Mouse (Mus musculus): ENCODE results near the gene Gm45711.
A peak's percentile ranks its signal among the peaks of the same experiment; 100 is the strongest.
"Not testable (repeated sequence)": the region's sequence is repeated elsewhere in the genome, so short reads cannot be mapped to it uniquely, and the experiment has no call there.

Gene Gm45711

DNA sequence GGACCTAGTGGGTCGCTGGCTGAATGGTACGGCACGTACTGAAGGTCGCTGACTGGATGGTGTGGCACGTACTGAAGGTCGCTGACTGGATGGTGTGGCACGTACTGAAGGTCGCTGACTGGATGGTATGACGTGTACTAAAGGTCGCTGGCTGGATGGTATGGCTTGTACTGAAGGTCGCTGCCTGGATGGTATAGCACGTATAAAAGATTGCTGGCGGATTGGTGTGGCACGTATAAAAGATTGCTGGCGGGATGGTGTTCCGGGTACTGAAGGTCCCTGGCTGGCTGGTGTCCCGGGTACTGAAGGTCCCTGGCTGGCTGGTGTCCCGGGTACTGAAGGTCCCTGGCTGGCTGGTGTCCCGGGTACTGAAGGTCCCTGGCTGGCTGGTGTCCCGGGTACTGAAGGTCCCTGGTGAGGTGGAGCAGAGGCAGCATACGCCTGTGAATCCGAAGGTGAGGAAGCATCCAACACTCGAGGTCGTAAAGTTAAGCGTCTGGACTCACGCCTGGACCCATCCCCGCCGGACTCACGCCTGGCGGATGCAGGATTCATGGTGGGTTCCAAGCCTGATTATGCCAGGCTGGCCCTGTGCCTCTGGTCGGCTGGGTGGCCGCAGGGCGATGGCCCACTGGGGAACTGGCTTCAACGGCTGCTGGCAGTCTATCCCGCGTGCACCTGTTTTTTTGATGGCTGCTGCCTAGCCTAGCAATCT, at the start of gene Gm45711, which contains the start of gene Cmtm1:
Gene Gm45711 (minus strand): TSS at position 641 of the 715 bp plus-strand sequence.
Gene Cmtm1 (minus strand): TSS at position 705 of the 715 bp plus-strand sequence.
- DNase-seq (ENCODE audit: low spot score), result not testable (repeated sequence)

DNA sequence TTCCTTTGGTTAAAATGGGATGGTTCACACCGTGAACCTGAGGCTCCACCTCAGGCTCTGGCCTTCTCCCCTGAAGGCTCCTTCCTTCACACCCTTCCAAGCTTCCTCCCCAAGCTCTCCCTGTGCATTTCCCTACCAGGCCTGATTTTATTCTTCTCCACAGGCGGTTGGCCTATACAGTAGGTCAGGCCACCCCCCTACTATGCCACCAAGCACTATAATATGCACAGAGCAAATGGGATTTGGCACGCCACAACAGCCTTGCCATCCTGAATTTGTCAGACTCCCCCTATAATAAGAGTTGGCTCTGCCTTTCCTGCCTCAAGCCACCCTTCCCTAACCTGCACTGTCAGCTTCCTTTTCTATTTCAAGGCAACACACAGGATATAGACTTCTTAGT, 48.8 kb upstream of the Gm45711 start:
- no peak for DNase-seq (ENCODE audit: low spot score)

DNA sequence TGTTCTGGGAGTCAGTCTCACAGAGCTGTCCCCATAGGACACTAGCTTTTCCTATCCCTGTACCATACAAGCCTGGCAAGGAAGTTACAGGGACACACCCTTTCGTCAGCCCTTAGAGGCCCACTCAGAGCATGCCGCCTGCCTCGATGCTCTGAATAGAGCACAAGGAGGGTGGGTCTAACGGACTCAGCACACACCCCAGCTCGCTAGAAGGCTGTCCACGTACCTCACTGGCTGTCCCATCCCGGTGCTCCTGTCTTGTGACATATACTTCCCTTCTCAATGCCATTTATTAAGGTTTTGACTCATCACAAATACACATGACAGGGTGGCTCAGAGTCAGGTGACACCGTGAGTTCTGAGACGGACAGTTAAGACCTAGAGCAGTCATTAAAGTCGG, 44.6 kb upstream of the Gm45711 start:
- no peak for DNase-seq (ENCODE audit: low spot score)

GRCm38 (mm10) chr8:104353186-104353585, 43.3 kb upstream of the Gm45711 start:
- no peak for DNase-seq (ENCODE audit: low spot score)

DNA sequence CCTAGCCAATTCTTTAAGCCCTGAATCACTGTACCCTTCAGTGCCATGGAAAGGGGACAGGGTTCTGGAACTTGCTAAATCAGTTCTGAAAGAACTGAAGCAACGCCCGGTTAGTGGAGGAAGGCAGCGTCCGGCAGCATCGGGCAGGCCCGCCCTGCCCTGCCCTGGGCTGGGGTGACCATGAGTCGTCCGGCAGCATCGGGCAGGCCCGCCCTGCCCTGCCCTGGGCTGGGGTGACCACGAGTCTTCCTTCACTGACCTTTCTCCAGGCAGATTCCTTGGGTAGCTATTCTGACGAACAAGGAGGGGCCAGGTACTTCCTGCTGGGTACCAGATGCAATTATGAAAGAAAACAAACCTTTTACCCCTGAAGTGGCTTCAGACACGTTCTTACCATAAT, 40.2 kb upstream of the Gm45711 start:
- DNase-seq (ENCODE audit: low spot score), result no peak

DNA sequence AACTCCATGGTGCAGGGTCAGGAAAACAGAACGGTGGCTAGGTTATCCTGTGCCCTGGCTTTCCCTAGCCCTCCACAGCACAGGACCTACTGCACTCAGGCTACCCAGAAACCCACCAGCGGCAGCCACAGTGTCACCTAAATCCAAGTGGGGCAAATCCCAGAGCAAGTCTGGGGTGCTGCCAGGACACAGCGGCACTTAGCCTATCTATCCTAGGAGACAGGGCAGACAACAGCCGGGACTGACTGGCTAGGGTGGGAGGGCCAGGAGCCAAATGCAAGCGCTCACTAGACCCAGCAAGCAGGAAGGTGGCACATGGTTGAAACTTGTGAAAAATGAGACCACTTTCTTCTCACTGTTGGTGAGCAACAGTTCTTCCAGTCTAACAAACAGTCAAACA, 39.1 kb upstream of the Gm45711 start:
- no peak for DNase-seq (ENCODE audit: low spot score)

GRCm38 (mm10) chr8:104346706-104347105, 36.8 kb upstream of the Gm45711 start:
- no peak for DNase-seq (ENCODE audit: low spot score)

- no peak for DNase-seq (ENCODE audit: low spot score)
Observed at GRCm38 (mm10) chr8:104344622-104345021, 34.7 kb upstream of the Gm45711 start.

- DNase-seq (ENCODE audit: low spot score), result peak; percentile 57
Observed at GRCm38 (mm10) chr8:104343957-104344356, 34.1 kb upstream of the Gm45711 start.

DNA sequence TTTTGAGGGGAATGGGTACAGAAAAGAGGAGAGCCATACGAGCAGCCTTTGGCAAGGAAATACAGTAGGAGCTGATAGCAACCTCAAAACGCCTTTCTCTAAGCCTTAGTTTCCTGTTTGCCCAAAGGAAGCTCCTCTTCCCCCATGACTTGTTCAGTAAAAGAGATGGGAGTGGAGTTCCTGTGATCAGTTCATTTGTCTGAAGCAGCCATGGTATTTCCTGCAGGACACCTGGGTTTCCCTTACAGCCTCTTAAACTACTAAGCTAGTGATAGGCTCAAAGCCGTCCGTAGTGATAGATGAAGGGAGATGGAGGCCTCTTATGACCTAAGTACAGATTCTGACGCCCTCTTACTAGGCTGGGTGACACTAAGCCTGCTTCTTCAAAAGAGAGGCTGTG, 32.5 kb upstream of the Gm45711 start:
- DNase-seq (ENCODE audit: low spot score), result no peak

DNA sequence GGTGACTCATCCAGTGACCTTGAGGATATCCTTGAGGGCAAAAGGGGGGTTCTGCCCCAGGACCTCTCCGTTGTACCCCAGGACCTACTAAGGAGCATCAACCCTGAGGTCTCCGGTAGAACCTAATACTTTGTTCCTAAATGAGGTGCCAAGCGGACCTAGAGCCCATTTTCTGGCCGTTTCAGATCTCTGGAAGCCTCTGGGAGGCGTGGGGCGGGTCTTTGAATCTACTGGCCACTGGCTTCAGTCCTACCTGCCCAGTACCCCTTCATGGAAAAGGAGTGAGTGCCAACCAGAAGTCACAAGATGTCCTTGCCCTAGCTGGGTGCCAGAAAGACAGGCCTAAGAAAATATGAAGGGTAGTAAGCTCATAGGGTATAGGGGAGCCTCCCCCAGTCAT, 31.8 kb upstream of the Gm45711 start:
- DNase-seq (ENCODE audit: low spot score), result no peak

GRCm38 (mm10) chr8:104341106-104341561, 31.3 kb upstream of the Gm45711 start:
- no peak for DNase-seq (ENCODE audit: low spot score)

DNA sequence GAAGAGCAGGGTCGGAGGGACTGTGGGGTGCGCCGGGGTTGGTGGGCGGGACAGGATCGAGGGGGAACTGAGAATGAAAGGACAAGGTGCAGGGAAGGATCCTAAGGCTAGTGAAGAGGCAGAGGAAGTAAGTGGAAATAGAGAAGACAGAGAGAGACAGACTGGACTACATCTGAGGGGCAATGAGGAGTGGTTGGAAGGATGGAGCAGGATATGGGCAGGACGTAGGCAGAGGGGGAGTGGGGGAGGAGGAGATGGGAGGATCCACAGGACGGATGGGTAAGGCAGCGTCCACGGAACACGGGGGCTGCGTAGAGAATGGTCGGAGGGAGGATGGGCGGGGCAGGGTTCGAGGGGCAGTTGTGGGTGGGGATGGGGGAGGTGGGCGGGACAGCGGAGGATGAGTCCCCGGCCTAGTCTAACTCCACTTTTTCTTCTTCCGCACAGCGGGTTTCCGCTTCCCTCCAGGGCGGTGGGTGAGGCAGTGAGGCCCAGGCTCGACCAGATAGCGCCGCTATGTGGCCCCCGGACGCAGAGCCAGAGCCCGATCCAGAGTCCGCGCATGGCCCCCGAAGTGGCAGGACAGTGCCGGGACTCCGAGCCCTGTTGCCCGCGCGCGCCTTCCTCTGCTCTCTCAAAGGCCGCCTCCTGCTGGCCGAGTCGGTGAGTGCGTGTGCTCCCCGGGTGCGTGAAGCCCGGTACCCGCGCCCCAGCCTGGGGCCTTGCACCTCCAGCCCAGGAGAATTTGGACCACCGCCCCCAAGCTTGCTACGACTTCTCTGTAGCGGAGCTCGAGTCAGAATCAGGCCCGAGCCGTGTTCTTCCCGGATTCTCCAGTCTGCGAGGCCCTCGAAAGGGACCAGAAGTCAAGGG, 30.6 kb upstream of the Gm45711 start:
- peak; percentile 41 for DNase-seq (ENCODE audit: low spot score)

- DNase-seq (ENCODE audit: low spot score), result no peak
Observed at GRCm38 (mm10) chr8:104339983-104340232, 30.0 kb upstream of the Gm45711 start.

GRCm38 (mm10) chr8:104339229-104339982, 29.5 kb upstream of the Gm45711 start, which contains the start of gene Cmtm3:
Gene Cmtm3, plus strand, starts transcription at chr8:104339410.
- no peak for DNase-seq (ENCODE audit: low spot score)

DNA sequence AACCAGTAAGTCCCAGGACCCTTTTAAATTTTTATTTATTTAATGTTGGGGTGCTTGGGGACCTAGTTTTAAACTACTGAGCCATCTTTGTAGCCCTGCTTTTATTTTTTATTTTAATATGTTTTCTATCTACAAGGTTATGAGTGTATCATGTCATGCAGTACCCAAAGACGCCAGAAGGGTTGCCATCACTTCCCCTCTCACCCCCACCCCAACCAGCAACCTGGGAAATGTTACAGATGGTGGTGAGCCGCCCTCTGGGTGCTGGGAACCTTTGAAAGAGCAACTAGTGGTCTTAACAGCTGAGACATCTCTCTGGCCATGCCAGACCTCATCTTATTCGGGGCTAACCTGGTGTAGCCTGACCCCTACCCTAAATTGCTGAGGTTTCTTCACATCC, 28.0 kb upstream of the Gm45711 start:
- no peak for DNase-seq (ENCODE audit: low spot score)

- DNase-seq (ENCODE audit: low spot score), result no peak
Observed at GRCm38 (mm10) chr8:104336806-104337205, 26.9 kb upstream of the Gm45711 start.

- DNase-seq (ENCODE audit: low spot score), result no peak
Observed at GRCm38 (mm10) chr8:104334196-104334595, 24.3 kb upstream of the Gm45711 start.

GRCm38 (mm10) chr8:104333786-104334185, 23.9 kb upstream of the Gm45711 start:
- no peak for DNase-seq (ENCODE audit: low spot score)

DNA sequence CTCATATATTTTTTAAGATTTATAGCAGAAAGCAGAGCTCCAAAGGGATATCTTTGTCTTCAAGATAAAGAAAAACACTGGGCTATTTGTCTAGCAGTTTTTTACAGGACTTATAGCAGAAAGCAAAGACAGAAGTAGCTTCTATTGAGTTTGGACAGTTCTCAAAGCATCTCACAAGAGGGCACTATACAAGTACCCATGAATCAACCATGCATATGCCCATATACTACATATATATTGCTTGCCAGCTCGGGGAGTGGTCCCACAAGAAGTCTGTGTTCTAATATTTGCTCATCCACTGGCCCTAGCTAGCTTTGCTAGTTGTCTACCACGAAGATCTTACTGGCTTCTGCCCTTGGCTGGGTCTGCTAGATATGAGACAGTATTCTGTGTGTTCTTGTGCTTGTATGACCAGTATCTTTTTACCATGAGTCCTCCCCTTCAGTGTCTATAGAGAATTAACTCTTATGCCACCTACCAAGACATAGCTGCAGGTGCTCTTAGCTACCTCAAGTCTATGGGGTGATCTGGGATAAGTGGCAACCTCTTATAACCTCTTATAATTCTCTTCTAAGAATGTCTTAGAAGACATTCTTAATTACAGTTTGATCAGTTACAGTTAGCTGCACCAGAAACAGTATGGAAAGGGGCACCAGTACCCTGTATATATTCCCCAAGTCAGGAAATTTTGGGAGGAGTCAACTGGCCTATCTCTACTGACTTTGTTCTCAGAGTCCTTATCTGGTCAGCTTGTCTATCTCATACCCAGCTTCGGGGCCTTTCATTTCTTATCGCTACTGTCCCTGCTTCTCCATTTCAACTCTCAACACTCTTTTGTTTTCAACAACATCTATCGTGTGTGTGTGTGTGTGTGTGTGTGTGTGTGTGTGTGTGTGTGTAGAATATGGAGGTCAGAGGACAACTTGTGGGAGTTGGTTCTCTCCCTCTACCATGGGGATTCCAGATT, 23.1 kb upstream of the Gm45711 start:
- no peak for DNase-seq (ENCODE audit: low spot score)

- DNase-seq (ENCODE audit: low spot score), result not testable (repeated sequence)
Observed at GRCm38 (mm10) chr8:104321930-104322329, 12.0 kb upstream of the Gm45711 start, which contains the start of gene Cmtm2b. Gene Cmtm2b, plus strand, starts transcription at chr8:104322230.

All from urinary bladder, postnatal 10 days (tissue).